Mouse (Mus musculus): ENCODE results near the gene Gas6. TPM values are rescaled to one million over a fixed set of nuclear protein-coding genes. Genes with fewer than 3 reads are reported as not detected.

The Gas6 gene
- 100 to 1,000 TPM; 121 to 122 TPM for total RNA-seq (2021)
- long read RNA-seq, experiment 1, transcript Gas6-201 (15 exons, 2,548 nt): major isoform, 114 of 133 reads
- long read RNA-seq, experiment 1, partial matches to known transcripts: 12 of 133 reads
- long read RNA-seq, experiment 1, other reads (novel, unspliced or antisense): 7 of 133 reads
- long read RNA-seq, experiment 2, transcript Gas6-201 (15 exons, 2,548 nt): major isoform, 91 of 117 reads
- long read RNA-seq, experiment 2, partial matches to known transcripts: 18 of 117 reads
- long read RNA-seq, experiment 2, other reads (novel, unspliced or antisense): 8 of 117 reads

DNA sequence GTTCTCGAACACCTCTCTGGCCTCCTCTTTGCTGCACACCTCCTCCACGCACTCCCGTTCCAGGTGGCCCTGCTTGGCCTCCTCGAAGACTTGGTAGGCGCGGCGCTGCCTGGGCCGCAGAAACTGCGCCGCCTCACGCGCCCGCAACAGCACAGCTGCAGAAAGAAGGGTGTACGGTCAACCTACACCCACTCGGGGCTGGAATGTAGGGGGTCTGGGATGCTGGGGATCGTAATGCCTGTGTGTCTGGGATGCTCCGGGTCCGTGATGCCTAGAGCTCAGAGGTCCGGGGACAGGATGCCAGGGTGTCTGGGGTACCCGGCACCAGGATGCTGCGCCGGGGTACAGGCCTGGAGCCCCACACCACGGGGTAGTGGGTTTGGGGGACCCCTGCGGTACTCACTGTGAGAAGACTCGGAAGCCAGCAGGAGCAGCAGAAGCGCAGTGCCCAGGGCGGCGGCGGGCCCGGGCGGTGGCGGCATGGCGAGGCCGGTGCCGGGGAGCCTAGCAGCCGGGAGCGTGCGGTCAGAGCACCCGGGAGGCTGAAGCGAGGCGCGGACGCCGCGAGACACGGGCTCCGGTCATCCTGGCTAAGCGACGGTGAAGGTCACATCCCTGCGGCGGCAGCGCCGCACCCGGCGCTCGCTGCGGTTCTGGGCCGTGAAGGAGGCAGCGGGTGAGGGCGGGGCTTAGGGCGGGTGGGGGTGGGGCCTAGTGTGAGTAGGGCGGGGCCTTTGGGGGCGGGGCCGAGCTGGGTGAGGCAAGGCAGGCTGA is at the start of gene Gas6:
Gene Gas6 (minus strand): TSS at position 633 of the 774 bp plus-strand sequence.
- peak; percentile 71 to 76 for DNase-seq

DNA sequence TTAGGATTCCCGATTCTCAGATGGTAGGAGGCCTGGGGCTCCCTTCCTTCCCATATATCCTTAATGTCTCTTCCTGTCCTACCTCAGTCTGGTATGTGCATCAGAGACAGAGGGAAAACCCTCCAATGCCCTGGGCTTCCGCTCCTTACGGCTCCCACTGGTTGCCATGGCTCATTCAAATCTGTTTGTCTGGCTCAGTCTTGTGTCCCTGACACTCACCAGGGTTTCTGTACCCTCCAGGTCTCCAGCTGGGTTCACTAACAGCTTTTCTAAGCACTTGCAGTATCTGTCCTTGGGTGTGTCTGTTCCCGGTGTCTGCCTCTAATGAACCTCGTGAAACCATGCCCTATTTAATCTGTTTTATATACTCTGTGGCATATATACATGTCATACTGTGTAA is 47.2 kb upstream of the Gas6 start:
- no peak for DNase-seq
- intact Hi-C loops (cut with DNase I): no loop called here

More for the DNA sequence above, at the start of gene Gas6:
- intact Hi-C loops (cut with DNase I): loop anchor here (2.0 kb wide), 2 partner anchors 37 to 55 kb away; no protein-coding TSS in a partner anchor

DNA sequence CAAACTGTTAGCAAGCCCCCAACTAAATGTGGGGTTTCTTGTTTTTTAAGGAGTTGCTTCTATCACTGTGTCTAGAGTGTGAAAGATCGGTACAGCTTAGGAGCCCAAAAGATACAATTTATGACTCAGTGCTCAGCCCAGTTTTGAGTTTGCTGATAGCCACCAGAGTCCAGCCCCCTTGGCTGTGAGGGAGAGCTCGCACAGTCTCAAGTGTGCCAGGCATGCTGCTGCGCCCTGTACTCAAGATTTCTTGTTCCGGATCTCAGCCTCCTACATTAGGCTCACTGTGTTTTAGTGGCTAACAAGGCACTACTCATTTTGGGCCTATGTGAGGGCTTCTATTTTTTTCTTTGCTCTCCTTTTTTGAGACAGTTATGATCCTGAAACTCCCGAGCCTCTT is 45.8 kb upstream of the Gas6 start:
- DNase-seq: no peak
- intact Hi-C loops (cut with DNase I): no loop called here

DNA sequence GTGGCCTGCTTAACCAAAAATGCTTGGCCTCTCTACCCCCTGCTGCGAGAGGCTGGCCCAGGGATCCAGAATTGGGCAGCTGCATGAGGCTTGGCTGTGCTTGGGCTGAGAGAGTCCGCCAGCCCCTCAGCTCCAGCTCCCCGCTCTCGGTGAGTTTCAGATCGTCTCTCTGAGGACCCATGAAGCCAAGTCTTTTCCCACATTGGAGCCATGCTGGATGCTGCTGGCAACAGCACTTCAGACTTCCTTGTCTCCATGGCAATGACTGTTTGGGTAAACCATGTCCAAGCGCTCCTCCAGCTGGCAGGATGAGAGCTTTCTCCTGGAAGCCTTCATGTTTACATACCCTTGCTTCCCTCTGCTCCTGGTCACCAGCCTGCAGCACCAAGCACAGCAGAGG is 44.5 kb upstream of the Gas6 start:
- intact Hi-C loops (cut with DNase I): no loop called here
- DNase-seq: peak; percentile 56 to 70

DNA sequence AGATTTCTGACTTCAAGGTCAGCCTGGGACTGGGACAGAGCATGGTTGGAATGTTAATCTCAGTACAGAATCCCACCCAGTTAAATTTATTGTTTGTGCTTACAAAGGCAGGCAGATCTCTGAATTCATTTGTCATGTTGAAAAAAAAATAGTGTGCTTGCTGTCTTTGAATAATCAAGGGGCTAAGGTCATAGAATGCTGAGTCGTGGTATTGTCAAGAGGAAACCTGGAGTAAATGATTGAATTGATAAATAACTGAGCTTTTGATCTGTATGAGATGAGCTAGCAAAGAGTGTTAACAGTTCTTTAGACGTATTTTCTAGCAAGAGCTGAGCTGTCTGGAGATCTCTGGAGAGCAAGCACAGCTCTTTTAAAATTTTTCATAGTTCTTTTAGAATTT is 42.8 kb upstream of the Gas6 start:
- intact Hi-C loops (cut with DNase I): no loop called here
- DNase-seq: no peak

DNA sequence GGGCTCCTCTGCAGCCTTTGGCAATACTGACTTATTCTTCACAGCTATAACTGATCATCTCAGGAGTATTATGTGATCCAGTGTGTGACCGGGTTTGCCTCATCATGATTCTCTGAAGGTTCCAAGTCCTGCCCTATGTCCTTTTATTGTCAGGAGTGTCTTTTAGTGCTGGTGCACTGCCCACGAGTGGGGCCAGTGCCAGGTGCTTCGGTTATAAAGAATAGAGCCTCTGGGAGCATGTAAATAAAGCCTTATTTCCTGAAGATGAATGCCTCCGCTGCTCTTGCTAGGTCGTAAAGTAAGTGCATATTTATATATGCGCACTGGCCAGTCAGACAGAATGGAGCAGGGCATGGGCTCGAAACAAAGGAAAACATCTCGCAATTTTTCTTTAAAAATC is 38.8 kb upstream of the Gas6 start:
- intact Hi-C loops (cut with DNase I): no loop called here
- DNase-seq: no peak

DNA sequence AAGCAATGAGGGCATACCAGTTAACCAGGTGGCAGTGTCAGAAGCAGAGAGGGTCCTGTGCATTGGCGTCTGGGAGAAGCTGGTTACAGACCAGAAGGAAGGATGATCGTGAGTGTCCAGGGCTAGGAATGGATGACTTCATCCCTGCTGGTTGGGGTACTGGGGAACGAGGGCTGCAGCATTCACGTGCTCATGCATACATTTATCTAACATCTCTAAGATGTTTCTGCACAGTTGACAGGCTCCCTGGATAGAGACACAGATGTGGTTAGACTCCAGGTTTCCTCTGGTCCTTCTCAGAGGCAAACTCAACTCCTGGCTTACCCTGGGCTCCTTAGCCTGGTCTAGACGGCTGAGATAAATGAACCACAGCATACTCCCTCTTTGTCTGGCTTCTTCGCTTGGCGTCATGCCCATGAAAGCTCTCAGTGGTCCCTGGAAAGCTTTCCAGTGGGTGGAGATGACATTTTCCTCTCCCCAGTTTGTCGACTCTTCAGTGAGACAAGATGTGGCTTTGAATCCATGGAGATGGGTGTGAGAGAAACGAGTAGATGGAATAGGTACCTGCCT is 37.4 kb upstream of the Gas6 start:
- DNase-seq: no peak
- intact Hi-C loops (cut with DNase I): loop anchor here (2.0 kb wide), 1 partner anchor 39 kb away; no protein-coding TSS in a partner anchor

DNA sequence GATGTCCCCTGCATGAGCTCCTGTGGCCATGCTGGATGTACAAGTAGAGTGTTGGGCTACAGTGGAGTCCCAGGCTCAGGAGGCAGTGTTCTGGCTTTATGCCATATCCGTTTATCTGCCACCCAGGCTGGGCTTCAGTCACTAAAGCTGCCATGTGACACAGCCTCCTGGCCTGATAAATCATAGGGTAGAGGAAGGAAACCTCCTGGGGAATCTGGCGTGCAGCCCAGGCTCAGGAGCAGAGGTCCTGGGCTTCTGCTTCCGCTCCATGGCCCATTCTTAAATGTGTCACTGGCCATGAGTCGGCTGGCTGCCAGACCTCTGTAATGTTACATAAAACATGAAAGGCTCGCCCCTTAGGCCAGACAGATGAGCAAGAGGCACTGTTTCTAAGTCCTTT is 36.7 kb upstream of the Gas6 start:
- intact Hi-C loops (cut with DNase I): loop anchor here (2.0 kb wide), 1 partner anchor 38 kb away; no protein-coding TSS in a partner anchor
- DNase-seq: peak; percentile 91 to 92

DNA sequence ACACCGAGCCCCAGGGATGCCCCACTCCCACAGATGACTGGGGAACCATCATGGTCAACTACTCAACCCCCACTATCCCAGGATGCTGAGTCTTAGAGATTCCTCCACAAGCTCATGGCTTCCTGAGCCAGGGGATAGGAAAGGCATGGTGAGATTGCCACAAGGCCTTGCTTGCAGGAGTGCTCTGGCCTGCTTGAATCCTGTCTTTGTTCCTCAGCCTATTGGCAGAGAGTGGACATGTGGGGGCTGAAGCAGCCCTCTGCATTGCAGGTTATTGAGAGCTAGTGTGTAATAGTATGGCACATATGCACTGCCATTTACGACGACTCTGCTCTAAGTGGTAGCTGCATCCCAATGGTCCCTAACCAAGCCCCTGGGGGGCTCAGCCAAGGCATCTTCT is 36.1 kb upstream of the Gas6 start:
- intact Hi-C loops (cut with DNase I): loop anchor here (2.0 kb wide), 1 partner anchor 38 kb away; no protein-coding TSS in a partner anchor
- no peak for DNase-seq

DNA sequence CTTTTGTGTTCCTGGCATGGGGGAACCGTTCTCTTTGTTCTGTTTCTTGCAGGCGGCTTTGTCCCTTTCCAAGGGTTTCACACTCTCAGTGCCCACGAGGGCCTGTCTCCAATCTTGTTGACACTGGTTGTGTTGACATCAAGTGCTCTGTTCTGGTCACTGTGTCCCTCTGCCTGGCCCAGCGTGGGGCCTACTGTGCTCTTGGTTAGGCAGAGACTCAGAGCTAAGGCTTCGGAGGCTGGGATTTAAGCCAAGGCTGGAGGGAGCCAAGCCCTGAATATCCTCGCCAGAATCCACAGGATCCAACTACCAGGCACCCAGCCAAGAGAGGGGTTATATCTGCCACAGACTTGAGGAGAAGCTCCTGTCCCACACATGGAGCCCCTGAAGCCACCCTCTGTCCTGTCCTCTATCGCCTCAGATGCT is 35.6 kb upstream of the Gas6 start:
- intact Hi-C loops (cut with DNase I): loop anchor here (2.0 kb wide), 1 partner anchor 37 kb away; no protein-coding TSS in a partner anchor
- peak; percentile 88 to 90 for DNase-seq

DNA sequence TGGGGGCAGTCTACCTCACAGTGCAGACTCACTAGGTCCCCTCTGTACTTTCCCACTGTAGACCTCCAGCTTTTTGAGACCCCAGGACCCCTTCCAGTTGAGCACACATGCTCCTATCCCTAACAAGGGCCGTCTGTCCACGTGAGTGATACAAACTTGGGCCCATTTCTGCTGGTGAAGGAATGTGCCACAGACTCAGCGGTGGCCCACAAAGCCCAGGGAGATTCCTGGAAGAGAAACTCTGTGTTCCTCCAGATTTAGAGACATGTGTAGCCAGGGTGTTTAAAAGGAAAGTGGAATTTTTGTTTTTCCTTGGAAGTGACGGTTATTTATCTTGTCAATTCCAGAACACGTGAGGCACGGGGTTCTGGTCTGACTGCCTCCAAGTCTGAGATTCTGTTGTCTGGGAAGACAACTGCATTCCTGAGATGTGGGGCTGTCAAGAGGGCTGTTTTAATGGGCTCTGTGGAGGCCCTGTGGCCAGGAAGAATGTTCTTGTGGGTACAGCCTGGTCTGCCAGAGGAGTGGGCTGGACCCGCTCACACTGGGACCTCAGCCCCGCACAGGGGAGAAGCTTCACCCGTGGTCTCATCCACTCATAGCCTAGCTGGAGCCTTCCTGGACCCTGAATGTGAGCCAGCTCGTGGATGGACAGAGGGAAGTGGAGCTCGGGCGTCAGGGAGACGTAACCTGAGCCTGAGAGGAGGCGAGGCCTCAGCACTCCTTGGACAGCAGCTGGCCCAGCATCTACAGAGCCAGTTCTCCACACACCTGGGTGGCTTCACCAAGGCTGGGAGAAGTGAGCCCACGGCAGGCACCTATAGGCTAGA is 34.9 kb upstream of the Gas6 start:
- intact Hi-C loops (cut with DNase I): no loop called here
- DNase-seq: peak in 1 of 2 experiments; percentile 13

DNA sequence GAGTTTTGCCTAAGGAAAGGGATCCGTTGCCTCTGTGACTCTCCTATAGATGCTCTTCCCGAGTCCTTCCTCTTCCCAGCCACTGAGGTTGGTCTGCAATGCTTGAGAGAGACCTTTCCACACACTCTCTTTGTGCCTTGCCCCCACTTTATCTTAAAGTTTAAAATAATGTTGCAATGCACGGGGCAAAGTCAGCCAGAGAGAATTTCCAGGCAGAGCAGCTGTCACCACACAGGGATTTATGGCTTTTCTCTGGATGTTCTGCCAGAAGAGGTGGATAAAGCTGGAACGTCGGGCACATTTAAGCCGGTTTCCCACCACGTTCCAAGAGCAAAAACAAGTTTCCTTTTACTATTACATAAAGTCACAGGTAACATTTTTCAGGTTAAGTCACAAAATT is 27.1 kb upstream of the Gas6 start:
- intact Hi-C loops (cut with DNase I): no loop called here
- DNase-seq: no peak

DNA sequence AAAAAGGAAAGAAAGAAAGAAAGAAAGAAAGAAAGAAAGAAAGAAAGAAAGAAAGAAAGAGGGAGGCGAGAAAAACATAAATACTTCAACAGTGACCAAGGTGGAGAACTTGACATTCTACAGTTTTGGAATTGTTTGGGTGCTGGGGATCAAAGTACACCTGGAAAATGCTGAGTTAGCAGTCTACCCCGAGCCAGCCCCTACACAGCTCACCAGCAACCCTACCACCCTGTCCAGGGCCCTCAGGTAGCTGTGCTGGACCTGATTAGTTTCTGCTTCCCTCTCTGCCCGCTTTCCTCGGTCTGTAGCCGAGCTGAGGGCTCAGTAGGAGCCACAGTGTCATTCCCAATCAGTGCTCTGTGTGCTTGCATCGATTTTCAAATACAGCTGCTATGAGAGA is 26.1 kb upstream of the Gas6 start:
- intact Hi-C loops (cut with DNase I): no loop called here
- DNase-seq: no peak

DNA sequence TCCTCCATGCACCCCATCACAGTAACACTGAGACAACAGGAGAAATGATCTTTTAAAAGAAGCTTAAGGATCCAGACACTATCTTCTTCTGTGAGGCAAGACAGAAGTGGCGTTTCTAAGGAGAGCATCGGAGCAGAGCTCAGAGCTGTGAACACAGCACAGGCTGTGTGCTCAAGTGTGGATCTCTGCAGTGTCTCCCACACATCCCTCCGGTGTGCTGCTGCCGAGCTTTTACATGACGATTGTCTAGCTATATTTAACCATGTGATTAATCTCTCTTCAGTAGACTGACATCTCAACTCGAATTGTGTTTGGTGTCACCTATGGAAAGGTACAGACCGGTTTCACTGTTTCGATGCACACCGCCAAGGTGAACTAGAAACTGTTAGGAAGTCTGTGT is 25.2 kb upstream of the Gas6 start:
- DNase-seq: no peak
- intact Hi-C loops (cut with DNase I): no loop called here

DNA sequence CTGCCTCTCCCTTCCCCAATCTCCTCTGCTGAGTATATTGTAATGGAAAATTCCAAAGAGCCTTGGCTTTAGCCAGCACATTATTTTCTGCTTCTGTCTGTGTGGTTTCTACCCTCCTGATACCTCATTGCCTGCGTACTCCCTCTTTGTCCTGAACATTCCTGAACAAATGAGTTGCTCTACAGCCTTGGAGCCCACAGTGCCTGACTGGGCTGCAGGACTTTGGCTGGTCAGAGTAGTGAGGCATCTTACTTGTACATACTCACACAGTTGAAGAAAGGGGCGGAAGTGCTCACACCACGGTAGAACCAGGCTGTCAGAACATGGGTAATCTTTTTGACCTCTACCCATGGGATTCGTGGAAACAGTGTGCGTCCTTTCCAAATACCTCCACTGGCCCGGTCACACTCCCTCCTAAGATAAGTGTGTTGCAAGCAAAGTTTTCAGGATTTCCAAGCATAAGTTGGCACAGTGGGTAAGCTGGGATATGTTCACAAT is 23.0 kb upstream of the Gas6 start:
- intact Hi-C loops (cut with DNase I): no loop called here
- no peak for DNase-seq

DNA sequence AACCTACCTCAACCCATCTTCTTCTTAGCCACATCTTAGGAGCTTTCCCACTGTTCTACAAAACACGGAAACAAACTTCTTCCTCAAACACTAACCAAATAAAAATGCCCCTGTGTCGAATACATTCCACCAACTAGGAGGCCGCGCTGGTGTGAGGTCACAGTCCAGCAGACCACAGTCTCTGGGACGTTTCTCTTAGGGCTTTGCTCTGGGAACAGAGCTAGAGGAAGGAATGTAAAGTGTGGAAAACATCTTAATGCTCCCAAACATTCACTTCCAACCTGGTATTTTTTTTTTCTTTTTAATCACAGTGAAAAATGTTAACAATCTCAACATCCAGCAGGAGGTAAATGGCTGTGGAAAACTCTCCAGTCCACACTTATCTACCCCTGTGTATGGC is 22.4 kb upstream of the Gas6 start:
- intact Hi-C loops (cut with DNase I): no loop called here
- DNase-seq: no peak

DNA sequence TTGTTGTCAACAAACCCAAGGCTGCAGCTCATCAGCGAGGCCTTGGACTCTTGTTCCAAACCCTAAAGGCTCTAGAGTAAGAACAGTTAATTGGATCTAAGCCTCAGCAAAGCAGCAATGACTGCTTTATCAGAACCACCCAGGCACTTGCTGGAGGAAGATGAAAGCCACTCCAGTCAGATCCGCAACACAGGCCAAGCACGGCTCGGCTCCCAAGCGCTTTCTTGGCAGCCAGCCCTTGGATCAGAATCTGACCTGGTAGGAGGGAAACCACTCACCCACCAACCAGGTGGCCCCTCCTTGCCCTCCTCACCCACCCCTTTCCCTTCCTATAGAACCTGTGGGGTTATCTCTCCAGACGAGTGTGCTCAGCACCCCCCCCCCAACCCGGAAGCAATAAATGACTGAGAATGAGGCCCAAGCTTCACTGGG is 21.7 kb upstream of the Gas6 start:
- peak; percentile 68 to 76 for DNase-seq
- intact Hi-C loops (cut with DNase I): no loop called here

DNA sequence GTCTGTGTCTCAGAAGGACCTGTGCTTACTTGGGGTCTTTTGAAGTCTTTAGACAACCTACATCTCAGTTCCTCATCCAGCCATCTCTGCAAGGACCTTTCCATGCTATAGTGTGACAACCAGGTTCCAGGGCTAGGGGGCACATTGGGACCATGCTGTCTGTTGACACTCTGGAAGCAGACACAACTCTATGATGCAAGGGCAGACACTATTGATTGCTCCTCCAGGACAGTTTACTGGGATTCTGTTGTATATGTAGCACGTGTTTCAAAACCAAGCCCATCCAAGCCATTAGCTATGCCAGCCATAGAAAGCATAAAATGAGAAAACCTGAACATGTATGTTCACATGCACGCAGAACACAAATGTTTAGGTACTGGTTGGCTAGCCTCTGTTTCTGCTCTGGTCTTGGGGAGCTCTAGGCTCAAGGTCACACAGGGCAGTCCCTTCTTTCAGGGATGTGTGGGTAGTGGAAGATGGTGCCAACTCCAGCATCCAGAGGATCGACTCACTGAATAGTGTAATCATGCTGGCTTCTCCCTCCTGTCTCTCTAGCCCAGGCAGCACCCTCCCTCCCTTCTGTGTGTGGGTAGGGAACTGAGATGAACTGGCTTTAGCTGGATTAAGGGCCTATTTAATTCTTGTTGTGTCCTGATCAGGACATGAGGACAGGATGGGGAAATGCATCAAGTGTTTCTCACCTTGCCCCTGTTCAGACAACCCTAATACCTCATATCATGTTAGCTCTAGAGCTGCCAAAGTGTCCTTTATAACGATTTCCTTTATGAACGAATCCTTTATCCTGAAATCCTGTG is 19.5 kb upstream of the Gas6 start:
- intact Hi-C loops (cut with DNase I): no loop called here
- no peak for DNase-seq

DNA sequence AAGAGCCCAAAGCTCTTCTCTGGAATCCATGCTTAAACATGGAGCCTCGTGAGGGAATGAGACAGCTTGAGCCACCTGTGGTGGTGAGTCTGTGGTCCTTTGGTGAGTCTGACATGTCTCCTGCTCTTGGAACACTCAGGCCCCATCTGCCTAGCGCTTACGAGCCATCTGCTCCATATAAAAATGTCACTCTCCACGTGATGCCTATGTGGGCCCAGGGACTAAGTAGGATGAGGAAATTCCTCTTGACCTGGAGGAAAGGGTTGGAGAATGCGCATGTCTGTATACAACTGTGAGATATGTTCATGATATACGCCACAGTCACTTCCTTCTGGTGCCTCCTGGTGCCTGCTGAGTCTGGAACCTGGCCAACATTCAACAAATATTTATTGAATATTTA is 18.4 kb upstream of the Gas6 start:
- intact Hi-C loops (cut with DNase I): no loop called here
- DNase-seq: no peak
